8 mouse cellular contexts compared by ENCODE assay signal in genomic region chr16:4679121-4680018, GRCm38 (mm10). TPM values are rescaled to one million over a fixed set of nuclear protein-coding genes. Genes with fewer than 3 reads are reported as not detected.
DNase-seq lines count a peak whose midpoint lies in the region; ATAC-seq and TF ChIP-seq lines count a peak whose summit lies in the region.

Gene Coro7 (minus strand): TSS chr16:4679777.

- H3K27ac ChIP-seq in ES-E14 (ENCODE audit: insufficient read depth, low read depth, low read length, poor library complexity, severe bottlenecking): no peak within 1 kb of the TSS
- H3K27ac ChIP-seq in forebrain, embryonic 15.5 days (replicated peaks): peak within 1 kb of the TSS; percentile 16; the same call in 1 of the 2 replicates

- DNase-seq in ES-E14 (ENCODE audit: low read depth, low spot score): peak; percentile 94
- DNase-seq in cerebellum, adult 11-12 months: peak; percentile 94
- peak; percentile 88 for DNase-seq in heart, postnatal 25 days (ENCODE audit: low spot score)
- peak; percentile 82 to 93 for DNase-seq in layer of hippocampus, adult 18-20 months (ENCODE audit: low spot score in 2 of 2)
- peak; percentile 85 for DNase-seq in lung, adult 2 months
- DNase-seq in thymus, adult 18-20 months: peak; percentile 90 to 93

- H3K9me3 ChIP-seq in ES-E14 (ENCODE audit: control insufficient read depth, insufficient read depth, low read depth, low read length): no peaks in the 10 kb centered on the region
- H3K9me3 ChIP-seq in forebrain, embryonic 15.5 days: no peaks in the 10 kb centered on the region

- no peak for TF ChIP-seq CTCF in lung, adult 2 months (IDR thresholded peaks at IDR 0.05; ENCODE audit: insufficient read depth, low read length)

- H3K4me2 ChIP-seq in forebrain, embryonic 15.5 days (replicated peaks): peak within 1 kb of the TSS; percentile 74

- peak within 1 kb of the TSS; percentile 54 for H3K9ac ChIP-seq in ES-E14 (ENCODE audit: insufficient read depth, low read depth, low read length, poor library complexity, severe bottlenecking)
- peak within 1 kb of the TSS; percentile 57 for H3K9ac ChIP-seq in forebrain, embryonic 15.5 days (replicated peaks)

- H3K4me3 ChIP-seq in ES-E14 (ENCODE audit: insufficient read depth in 1 of 2, low read depth in 1 of 2, low read length in 2 of 2, poor library complexity in 1 of 2, severe bottlenecking in 1 of 2): peak within 1 kb of the TSS; percentile 67 to 84
- H3K4me3 ChIP-seq in forebrain, embryonic 15.5 days: peak within 1 kb of the TSS; percentile 56
- H3K4me3 ChIP-seq in lung, adult 2 months (replicated peaks; ENCODE audit: extremely low read depth, low read depth, low read length): peak within 1 kb of the TSS; percentile 92

- in situ Hi-C loops in ES-E14 (cut with MboI; ENCODE audit: low sequenced_read_pairs in 2 of 2, unreplicated experiment in 2 of 2): no loop called here

- peak; percentile 74; the same call in 1 of the 2 replicates for TF ChIP-seq POLR2A in lung, adult 2 months (IDR thresholded peaks at IDR 0.05; ENCODE audit: borderline replicate concordance, extremely low read depth, low read depth, low read length)

- ATAC-seq in forebrain, embryonic 15.5 days (replicated peaks): peak; percentile 90
- ATAC-seq in neutrophil, adult 5-6 weeks (ENCODE audit: extremely low read depth, insufficient number of reproducible peaks, low FRiP score, poor library complexity, severe bottlenecking): peak; percentile 93

- under 1% methylated on average over 47 of the region's 47 CpGs for WGBS in forebrain, embryonic 15.5 days
- under 1% methylated on average over 47 of the region's 47 CpGs for WGBS in lung, adult 2 months

- H3K4me1 ChIP-seq in ES-E14 (ENCODE audit: control insufficient read depth in 2 of 2, insufficient read depth in 2 of 2, low read length in 2 of 2, poor library complexity in 1 of 2): no peaks in the 10 kb centered on the region; a peak in 1 of 4 replicates
- H3K4me1 ChIP-seq in forebrain, embryonic 15.5 days: peaks cover 18% of the 10 kb centered on the region
- peaks cover 5% of the 10 kb centered on the region for H3K4me1 ChIP-seq in lung, adult 2 months (ENCODE audit: control insufficient read depth, insufficient read depth, low read length)

- no peaks in the 10 kb centered on the region for H3K27me3 ChIP-seq in forebrain, embryonic 15.5 days

- peaks cover 14% of the 10 kb centered on the region for H3K36me3 ChIP-seq in ES-E14 (ENCODE audit: control insufficient read depth, insufficient read depth, low read length, poor library complexity, severe bottlenecking)
- peaks cover 16% of the 10 kb centered on the region; the same call in 1 of the 2 replicates for H3K36me3 ChIP-seq in forebrain, embryonic 15.5 days

- intact Hi-C loops in heart, postnatal 25 days (cut with DNase I): loop anchor here (5.0 to 10.0 kb wide), 2 partner anchors 108 to 465 kb away; partner anchors contain the start of gene Sec14l5

TF ChIP-seq in ES-E14, 5 proteins besides CTCF, POLR2A, EP300 and RAD21:
- TF ChIP-seq HCFC1 (IDR thresholded peaks at IDR 0.05; ENCODE audit: borderline replicate concordance, insufficient read depth, low read length): no peak
- TF ChIP-seq ZC3H11A (IDR thresholded peaks at IDR 0.05; ENCODE audit: borderline replicate concordance, low read depth, low read length): no peak
- no peak for TF ChIP-seq MAFK (IDR thresholded peaks at IDR 0.05; ENCODE audit: insufficient read depth, low read depth, low read length)
- TF ChIP-seq CHD2 (IDR thresholded peaks at IDR 0.05; ENCODE audit: low read depth, low read length): no peak
- no peak for TF ChIP-seq ZNF384 (IDR thresholded peaks at IDR 0.05; ENCODE audit: low read depth, low read length)

RNA-seq across cellular contexts. Expression of gene Coro7, which starts in this region (rescaled TPM):
- total RNA-seq in ES-E14 (2012; rRNA removed): 14.4 and 21.3 TPM in 2 replicates
- 25.0 TPM in 2 replicates for polyA plus RNA-seq in forebrain, embryonic 15.5 days (2015; fragmentation: Nextera tagmentation; extraction: Ambion mirVana)
- total RNA-seq in heart, postnatal 25 days (2021): 10 to 100 TPM; 12.6 to 16.1 TPM
- total RNA-seq in layer of hippocampus, adult 18-20 months (2021): 10 to 100 TPM; 79.0 to 95.7 TPM
- 60.6 and 60.9 TPM in 2 replicates for polyA plus RNA-seq in lung, adult 2 months (2012; rRNA removed)
- total RNA-seq in neutrophil, adult 5-6 weeks (2017): 59.7 and 65.6 TPM in 2 replicates
